Mouse (Mus musculus): ENCODE data around the gene Oxgr1.

DNA sequence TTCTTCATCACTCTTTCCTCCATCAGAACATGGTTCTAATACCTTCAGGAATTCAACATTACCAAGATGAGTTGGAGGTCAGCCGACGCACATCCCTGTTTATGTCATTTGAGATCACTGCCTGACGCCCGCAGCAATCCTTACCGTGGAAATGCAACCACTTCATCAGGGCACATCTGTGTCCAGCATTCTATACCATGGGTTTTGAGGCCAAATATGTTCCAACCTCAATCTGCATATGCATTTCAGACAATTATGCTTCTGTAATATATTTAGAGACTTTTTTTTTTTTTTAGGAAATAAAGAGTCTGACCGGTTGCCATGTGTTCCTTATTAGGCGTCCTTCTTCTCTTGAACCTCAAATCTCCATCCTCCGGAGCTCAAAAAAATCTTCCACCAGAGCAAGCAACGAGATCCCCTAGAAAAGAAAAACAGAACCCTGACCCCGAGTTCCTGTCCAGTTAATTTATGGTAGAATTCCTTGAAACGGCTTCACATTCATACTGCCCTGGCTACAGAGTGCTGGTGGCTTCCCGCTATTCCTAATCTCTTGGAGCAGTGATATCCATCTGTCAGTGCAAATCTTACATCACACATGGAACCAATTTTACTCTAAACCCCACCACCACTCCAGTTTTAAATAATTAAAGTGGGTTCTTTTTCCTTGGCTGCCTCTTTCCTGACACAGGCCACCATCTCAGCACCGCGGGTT is 47.6 kb upstream of the Oxgr1 start:
- no peak for TF ChIP-seq CTCF (IDR thresholded peaks at IDR 0.05; ENCODE audit: low read depth, low read length)
- no peak for TF ChIP-seq POLR2A (IDR thresholded peaks at IDR 0.05; ENCODE audit: extremely low read depth, insufficient read depth, low read length)
